Mouse (Mus musculus) brain, embryonic 14.5 days (tissue): ENCODE data around the gene Arl13b. TPM values are rescaled to one million over a fixed set of nuclear protein-coding genes. Genes with fewer than 3 reads are reported as not detected.

ENCODE experiments used
- DNase-seq: peaks from one replicate; pipeline ENCODE4 v3.0.0-alpha.2; 2011; ENCODE audit warnings: low read depth
- CTCF ChIP-seq: fragments of 200-500 bp; IDR thresholded peaks from 2 replicates; pipeline ENCODE4 v1.5.1; 2012; ENCODE audit warnings: inconsistent platforms, mild to moderate bottlenecking, moderate library complexity, borderline replicate concordance; ENCODE audit not compliant: insufficient read depth, insufficient read length; ENCODE audit errors: extremely low read depth
- POLR2A ChIP-seq: fragments of 200-500 bp; IDR thresholded peaks from 2 replicates; pipeline ENCODE4 v1.6.1; 2012; ENCODE audit warnings: mild to moderate bottlenecking, inconsistent platforms, borderline replicate concordance; ENCODE audit not compliant: poor library complexity, insufficient read depth, insufficient read length, severe bottlenecking; ENCODE audit errors: extremely low read depth
- polyA plus RNA-seq: library from polyadenylated mRNA; depleted of rRNA; stranded (reverse); fragments of >200 nt; gene quantifications from 2 replicates; pipeline ENCODE4 v1.2.3, GENCODE M21; 2012; rRNA removed

Arl13b gene
- polyA plus RNA-seq, 1 experiment: 12.3 TPM

- TF ChIP-seq CTCF (no peak), POLR2A (no peak)
- DNase-seq: no peak
These were observed 93.2 kb downstream of the Arl13b start for GRCm38 (mm10) chr16:62753597-62753996.

- TF ChIP-seq CTCF (no peak), POLR2A (no peak)
- peak; percentile 4 for DNase-seq
These were observed 93.8 kb downstream of the Arl13b start for GRCm38 (mm10) chr16:62753079-62753478.

- DNase-seq: peak; percentile 59
- TF ChIP-seq POLR2A: no peak
- no peak for TF ChIP-seq CTCF
These were observed 101.0 kb downstream of the Arl13b start for GRCm38 (mm10) chr16:62745875-62746274.

Other genes with a start within 250 kb of the Arl13b start
- gene Nsun3, start 60.2 kb downstream of the Arl13b start, polyA plus RNA-seq: 9.3 and 9.7 TPM in 2 replicates
- gene Stx19, start 32.4 kb downstream of the Arl13b start, polyA plus RNA-seq: 0.03 TPM in 2 replicates
- gene Pros1, start 7.3 kb upstream of the Arl13b start, polyA plus RNA-seq: 3.9 and 6.3 TPM in 2 replicates